Mouse (Mus musculus) thymus, postnatal 0 days (tissue): Measurements from ENCODE around the gene Col4a3. TPM values are rescaled to one million over a fixed set of nuclear protein-coding genes. Genes with fewer than 3 reads are reported as not detected.

Experiments used
- DNase-seq: peaks from one replicate; pipeline ENCODE4 v3.0.0-alpha.2; 2015; ENCODE audit warnings: low spot score
- polyA plus RNA-seq: library from polyadenylated mRNA; unstranded; fragments of >200 nt; fragmentation: Nextera tagmentation; extraction: Ambion mirVana; gene quantifications from 2 replicates; pipeline ENCODE4 v1.2.1, GENCODE M21; 2015

The Col4a3 gene
- 0.06 and 0.09 TPM in 2 replicates for polyA plus RNA-seq

DNA sequence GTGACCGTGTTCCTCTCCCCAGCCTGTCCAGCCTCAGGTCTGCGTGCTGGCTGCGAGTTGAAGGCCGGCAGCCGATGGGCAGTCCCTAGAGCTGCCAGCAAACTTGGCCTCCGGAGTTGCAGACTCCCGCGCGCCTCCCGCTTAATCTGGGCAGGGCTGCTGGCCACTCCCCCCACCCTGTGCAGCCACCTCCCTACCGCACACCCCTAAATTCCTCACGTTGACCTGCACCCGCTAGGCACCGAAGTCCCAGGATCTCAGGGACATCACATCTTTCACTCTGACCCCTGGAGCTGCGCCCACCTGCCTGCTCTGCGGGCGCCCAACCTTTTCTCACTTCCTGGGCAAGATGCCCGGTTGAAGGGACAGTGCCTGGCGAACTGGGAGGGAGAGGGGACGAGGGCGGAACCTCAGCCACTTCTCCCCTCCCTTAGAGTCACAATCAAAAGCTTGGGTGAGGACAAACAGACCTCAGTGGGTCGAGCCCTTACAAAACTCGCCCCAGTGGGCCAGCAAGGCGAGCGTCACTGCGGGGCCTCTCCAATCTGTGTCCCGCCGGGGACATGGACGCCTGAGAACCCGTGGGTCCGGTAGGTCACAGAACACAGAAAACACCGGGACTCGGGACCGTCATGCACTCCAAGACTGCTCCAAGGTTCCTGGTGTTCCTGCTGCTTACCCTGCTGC, at the start of gene Col4a3, which contains the start of gene Col4a4:
Gene Col4a3 (plus strand): TSS at position 209 of the 687 bp plus-strand sequence.
Gene Col4a4 (minus strand): TSS at position 137 of the 687 bp plus-strand sequence.
- no peak for DNase-seq

DNA sequence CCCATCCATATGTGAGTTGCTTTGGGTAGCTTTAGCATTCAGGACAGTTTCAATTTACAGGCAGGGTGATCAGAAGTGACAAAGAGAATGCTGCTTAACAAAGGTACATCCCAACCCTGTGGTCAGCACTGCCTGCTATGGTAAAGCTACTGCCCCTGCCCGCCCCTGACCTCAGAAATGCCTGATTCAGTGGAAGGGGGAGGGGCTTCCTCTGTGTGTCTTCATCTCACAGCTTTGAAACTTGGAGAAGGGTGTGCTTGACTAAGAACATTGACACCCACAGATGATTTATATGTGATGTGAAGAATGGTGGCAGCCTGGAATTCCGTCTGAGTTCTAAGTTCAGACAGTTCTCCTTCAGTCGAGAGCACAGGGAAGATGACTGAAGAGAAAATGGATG, 48.9 kb upstream of the Col4a3 start:
- DNase-seq = no peak

DNA sequence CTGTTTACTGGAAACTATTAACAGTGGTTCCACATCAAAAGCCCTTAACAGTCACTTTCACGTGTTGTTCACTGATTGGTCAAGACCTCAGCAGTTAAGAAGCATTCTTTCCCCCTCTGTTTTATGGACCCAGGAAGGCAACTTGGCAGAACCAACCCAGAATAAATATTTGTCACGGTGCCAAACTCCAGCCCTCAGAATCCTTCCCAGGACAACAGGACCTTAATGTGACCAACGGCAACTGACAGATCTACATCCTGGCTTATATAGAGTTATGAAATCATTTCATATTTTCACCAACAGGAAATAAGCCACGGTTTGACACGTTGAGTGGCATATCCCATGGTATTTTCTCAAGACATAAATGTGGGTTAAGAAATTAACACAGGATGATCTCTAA, 46.7 kb upstream of the Col4a3 start:
- DNase-seq = no peak

DNA sequence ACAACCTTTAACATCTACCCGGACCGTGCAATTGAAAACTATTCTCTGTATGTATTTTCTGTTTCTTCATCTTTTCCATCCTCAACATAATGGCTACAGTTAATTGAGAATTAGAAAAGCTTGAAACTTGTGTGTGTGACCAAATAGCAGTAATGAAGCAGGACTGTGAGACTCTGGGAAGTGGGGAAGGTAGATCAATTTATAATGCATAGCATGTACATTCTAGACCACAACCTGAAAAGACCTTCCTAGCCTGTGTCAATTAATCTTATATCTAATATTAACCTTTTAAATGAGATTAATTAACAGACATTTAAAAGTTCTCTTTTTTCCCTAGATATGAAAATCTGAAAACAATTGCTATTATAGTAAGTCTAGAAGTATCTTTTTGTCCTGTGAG, 42.8 kb upstream of the Col4a3 start:
- no peak for DNase-seq

DNA sequence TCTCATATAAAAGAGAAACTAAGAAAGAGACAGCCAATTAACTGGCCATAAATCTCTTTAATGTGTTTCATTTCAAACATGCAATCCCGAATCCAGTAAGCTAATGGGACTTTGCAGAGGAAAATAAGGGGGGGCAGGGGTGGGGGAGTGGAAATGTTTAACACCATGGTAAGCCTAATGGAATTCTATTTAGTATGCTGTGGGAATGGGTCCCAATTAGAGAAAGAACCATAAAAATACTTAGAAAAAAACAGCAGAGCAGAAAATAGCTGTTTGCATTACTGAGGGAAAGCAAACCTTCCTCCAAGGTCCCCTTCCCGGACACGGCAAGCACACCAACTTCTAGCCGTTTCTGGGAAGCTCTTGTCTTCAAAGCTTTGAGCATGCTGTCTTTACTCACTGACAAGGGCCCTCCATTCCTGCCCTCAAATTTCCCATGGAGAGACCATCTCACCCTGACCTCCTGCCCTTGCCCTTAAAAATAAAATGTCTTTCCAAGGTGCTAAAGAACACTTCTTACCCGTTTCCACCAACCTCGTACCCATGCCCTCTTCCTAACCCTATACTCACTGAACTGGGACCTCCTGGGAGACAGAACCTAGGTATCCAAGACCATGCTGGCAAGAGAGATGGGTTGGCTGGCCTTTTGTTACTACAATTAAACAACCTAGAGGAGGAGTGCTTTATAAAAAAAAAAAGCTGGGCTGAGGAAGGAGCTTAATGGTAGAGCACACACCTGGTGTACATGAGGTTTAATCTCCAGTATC, 42.1 kb upstream of the Col4a3 start:
- no peak for DNase-seq

DNA sequence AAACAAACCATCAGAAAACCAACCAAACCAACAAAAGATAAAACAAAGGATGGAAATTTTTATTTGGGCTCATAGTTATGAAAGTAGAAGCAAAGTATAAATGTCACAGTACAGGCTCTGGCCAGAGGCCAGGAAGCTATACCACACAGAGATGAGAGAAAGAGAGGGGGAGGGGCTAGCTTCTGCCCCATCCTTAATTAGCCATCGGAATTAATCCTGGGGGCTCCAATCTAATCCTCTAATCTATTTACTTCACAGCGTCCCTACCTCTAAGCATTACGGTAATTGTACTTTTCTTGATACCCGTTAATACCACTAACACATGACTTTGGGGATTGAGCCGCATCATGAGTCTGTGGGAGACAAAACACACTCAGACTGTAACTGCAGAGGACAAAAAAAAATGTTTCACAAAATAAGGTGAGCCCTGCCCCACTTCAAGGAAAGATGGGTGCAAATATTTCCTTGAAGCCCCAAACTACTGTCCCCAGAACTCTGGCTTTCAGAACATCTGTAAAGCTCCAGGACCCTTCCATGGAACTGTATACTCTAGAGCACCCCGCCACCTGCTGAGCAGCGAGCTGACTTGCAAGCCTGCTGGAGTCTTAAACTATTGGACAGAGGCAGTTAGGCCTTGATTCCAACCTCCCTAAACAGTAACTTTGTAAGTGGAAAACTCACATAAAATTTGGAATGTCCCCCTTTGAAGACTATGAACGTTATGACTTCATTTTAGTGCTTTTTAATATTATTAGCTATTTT, 41.3 kb upstream of the Col4a3 start:
- no peak for DNase-seq

DNA sequence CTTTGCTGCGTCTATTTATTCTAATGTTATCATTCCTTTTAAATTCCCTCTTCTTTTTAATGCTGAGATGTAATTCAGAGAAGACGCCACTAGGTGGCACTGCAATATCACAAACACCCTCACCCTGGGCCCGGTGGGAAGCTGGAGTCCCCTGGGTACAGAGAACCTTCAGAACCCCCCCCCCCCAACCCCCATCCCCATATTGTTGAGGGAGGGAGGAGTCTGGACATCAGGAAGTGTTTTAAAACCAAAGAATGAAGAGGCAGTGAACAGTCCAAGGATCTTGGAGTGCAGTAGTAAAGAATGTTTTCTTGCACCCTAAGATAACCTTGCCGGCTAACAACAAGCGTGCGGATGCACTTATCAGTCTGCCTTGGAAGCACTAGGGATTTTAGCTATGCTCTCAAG, 32.3 kb upstream of the Col4a3 start:
- DNase-seq = peak; percentile 32

DNA sequence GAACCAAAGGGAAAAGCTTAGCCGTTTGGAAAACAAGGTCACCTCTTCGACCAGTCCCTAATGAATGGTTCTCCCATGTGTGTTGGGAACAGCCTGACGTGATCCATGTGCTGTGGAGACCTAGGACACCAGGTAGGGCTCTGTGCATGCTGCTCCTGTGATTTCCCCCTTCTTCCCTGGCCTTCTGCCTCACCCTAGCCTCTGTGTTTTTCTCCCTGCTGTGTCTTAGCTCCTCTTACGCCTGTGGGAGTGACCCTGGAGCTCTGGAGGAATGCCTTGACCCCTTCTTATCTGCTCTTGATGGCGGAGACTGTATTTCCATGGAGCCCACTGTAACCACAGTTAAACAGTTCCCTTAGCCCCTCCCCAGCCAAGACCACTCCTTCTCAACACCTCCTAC, 31.8 kb upstream of the Col4a3 start:
- DNase-seq = no peak

DNA sequence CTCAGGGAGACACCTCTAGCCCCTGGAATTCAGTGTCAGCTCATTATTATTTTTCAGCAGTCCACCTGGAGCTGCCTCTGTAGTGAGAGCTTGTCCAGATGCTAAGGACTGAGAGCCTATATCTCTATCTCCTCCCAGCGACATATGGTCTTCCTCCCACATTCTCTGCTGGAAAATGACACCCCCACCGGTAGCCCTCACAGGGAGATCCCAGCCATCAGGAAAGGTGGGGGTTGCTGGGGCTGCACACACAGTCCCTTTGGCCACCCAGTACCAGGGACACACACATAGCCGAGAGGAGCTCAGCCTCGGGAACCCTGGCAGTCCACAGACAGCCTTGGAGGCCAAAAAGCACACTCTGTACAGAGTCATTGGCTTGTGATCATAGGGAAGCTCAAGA, 26.5 kb upstream of the Col4a3 start:
- no peak for DNase-seq

DNA sequence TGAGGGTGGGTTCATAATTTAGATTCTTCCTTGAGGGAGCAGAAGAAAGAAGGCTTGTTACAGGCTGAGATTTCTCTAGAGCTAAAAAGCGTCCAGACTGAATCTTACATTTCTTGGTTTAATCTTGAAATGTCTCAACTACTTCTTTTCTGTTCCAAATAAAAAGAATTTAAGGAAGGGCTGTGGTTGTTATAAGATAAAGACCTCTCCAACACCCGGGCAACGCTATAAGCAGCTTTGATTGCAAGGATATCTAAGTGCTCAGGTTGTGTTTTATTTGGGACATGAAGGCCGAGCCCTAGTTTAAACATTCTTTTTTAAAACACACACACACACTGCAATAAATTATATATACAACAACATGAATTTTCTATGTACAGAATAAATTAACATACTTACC, 17.3 kb upstream of the Col4a3 start:
- DNase-seq = no peak

DNA sequence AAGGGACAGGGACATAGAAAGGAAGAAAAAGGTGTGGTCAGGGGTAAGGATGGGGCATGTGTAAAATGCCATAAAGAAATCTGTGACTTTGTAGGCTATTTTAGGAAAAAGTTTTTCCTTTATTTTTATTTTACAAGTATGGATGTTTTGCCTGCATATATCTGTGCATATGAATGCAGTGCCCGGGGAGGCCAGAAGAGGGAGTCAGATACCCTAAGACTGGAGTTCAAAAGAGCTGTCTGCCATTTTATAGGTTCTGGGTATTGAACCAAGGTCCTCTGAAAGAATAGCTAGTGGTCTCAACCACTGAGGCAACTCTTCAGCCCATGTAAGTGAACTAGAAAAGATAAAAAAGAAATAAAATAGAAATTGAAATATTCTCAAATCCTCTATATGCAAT, 15.0 kb upstream of the Col4a3 start:
- DNase-seq = peak; percentile 11

DNA sequence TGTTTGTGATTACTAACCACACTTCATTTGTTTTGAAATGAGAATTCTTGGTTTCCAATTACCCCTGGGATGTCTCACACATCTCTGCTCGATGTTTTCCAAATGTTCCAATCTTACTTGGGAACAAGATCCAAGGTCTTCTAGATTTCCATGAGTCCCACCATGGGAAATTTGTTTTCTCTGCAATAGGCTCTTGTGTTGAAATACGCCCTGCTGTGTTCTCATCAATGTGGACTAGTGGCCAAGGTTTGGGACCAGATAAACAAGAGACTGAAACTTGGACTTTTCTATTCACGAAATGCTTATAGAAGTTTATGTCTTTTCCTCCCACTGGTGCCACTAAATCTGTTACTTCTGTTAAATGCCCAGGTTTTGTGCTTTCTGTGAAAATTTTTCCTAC, 11.0 kb upstream of the Col4a3 start:
- no peak for DNase-seq

DNA sequence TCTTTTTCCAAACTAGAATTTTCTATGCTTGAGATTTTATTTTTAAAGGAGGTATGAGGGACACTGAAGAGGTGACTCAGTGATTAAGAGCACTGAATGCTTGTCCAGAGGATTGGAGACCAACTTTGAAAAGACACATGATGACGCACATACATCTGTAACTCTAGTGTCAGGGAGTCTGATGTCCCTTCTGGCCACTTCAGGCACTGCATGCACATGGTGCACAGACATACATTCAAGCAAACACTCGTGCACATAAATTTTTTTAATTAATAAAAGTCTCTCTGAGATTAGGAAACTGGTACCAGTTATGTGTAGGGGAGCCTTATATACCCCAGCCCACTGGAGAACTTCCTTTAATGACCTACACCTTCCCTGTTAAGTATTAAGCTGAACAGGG, 10.5 kb upstream of the Col4a3 start:
- no peak for DNase-seq

DNA sequence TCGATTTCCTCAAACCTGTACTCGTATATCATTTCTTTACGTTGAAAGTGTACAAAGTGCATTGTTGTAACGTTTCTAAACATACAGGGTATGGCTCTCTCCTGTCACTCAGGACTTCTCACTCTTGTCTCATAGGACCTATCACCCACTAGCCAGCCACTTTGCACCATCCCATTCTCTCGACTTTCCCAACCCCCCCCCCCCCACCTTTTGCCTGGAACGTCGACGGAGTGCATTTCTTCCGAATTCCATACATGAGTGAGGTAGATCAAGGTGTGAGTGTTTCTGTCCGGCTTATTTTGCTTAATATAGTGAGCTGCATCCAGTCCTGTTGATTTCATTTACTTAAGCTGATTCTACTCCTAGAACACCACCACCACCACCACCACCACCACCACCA, 9.4 kb upstream of the Col4a3 start:
- no peak for DNase-seq

DNA sequence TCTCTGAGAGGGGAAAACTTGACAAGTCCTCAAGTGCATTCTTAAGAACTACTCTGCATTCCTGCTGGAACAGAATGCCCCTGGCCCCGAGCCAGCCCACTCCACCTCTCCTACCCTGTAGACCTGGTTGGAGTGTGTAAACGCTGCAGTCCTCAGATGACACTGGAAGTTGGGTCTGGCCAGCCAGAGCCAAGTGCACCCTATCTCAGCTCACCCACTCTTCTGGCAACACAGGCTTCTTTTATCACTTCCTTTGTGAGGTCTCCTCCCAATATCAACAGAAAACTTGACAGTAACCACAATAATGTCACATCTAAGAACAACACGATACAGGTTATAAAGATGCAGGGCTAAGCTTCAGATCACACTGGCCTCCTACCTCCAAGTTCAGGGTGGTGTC, 8.8 kb upstream of the Col4a3 start:
- no peak for DNase-seq

DNA sequence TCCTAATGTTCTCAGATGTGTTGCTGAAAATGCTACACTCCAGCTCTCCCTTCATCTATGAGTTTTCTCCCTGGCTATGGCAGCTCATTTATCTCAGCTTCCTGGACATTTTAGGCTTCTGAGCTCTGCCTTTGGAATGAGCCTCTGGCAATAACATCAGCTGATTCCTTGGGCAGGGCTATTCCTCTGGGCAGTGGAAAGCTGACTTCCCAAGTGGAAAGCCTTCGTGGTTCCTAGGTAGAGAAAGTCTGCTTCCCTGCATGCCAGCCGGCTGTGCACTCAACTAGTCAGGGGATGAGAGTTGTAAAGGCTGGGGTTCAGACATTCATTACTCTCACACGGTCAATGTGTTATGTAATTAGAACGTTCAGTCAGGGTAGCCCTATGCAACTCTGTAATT, 8.4 kb upstream of the Col4a3 start:
- no peak for DNase-seq

DNA sequence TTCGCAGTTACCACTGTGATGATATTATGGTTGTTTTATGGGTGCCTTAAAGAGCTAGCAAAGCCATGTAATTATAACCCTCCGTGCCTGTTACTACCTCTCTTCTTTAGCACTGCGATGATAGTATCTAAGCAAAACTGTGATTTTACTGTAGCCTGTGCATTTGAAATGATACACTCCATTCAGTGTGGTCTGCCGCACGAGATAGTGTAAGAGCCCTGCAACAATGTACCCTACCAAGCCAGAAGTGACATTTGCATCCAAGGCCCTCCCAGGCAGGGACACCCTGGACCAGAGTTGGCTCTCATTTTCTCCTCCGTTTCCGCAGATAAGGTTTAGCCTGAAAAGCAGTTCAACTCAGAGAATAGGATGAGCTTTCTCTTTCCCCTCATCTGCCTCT, 740 bp upstream of the Col4a3 start:
- no peak for DNase-seq

DNA sequence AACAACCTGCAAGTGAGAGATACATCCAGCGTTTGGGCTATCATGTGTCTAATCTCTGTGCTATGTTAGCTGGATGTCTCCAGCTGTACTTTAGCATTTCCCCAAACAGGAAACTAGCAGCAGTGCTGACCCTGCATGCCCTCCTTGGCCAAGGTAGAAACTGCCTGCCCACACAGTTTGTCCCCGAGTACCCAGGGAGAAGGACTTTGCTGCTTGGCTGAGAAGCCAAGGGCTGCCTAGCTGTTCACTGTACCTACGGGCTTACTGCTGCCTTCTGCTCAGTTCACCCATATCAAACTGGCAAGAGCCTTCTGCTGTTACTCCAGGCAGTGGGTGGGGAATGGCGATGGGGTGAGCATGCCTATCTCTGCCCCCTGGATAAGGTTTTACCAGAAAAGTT, 3.5 kb downstream of the Col4a3 start:
- no peak for DNase-seq

DNA sequence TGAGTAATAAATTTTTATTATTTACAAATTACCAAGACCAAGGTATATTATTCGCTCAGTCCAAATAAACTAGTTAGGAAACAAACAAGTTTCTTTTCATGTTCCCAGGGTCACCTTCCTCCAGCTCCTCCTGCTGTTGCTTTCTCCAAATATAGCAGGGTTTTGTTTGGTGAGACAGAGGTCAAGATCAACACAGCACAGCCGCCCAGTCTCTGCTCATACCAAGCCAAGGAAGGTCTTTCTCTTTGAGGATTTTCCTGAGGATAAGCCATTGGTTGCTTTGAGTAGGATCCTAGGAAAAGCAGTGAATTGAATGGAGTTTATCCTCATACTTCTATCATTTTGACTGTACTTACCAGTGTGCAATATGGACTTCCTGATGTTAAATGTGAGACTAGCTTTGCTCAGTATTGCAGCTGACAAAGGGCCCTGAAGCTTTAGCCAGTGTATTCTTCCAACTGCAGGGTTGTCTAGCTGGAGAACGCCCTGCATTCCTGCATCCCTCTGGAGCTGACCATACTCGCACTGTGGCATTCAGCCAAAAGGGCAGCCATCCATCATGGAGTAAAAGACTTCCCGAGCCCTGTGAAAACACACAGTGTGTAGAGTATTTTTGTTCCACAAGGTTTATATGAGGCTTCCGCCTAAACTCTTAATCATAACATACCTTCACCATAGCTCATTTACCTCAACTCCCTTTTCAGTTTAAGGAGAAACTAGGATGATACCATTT, 10.3 kb downstream of the Col4a3 start:
- no peak for DNase-seq

DNA sequence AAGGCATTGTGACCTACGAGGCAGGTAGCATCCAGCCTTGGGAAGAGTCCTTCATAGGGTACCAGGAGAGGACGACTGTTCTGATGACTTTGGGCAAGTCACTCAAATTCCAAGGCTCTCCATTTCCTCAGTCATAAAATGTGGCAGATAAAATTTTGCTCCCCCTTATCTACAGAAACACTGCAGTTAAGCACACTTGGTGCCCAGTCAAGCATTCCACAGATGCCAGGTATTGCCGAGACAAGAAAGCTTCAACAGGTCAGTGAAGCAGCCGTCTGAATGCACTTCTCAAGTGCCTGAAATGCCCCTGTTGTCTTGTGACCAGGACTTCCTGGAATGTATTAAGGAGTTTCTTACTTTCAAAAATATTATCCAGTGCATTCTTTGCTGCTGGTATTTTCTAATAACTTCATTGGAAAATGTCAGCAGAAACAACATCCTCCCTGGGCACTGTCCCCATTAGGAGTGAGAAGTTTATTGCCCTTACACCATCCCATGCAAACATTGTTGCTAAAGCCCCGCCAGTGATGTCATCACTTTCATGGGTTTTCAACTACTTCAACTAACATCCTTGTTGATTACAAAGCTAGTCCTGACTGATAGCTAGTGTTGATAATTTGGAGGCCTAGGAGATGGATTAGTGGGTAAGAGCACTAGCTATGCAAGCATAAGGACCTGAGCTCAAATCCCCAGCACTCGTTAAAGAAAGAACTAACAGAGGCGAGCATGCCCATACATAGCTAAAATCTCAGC, 16.7 kb downstream of the Col4a3 start:
- no peak for DNase-seq

DNA sequence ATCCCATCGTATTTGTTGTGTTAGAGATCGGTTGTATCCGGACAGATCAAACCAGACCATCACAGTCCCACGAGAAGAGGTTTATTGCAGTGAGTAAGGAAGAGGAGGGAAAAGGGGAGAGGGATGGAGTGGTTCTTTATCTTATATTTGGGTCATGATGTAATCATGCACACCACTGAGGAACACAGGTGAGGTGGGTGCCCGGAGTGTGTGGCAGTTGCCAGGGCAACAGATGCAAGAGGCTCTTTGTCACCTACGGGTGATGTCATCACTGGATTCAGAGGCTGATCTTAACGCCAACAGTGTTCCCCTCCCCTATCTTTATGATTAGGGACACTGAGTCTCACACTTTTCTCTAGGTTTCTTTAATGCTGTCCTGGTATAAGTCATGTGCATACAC, 18.6 kb downstream of the Col4a3 start:
- DNase-seq = no peak
